Mouse (Mus musculus) heart, embryonic 10.5 days (tissue): ENCODE data around the gene Aldh3a2. TPM values are rescaled to one million over a fixed set of nuclear protein-coding genes. Genes with fewer than 3 reads are reported as not detected.
A peak's percentile ranks its signal among the peaks of the same experiment; 100 is the strongest.
"Not testable (repeated sequence)": the region's sequence is repeated elsewhere in the genome, so short reads cannot be mapped to it uniquely, and the experiment has no call there.

Source experiments
- DNase-seq: peaks from one replicate; pipeline ENCODE4 v3.0.0-alpha.2; 2017; ENCODE audit warnings: low spot score
- H3K27ac ChIP-seq: fragments of 300-500 bp; sonication (generic); 2 replicates; pipeline ENCODE4 v1.5.1; 2016; ENCODE audit warnings: mild to moderate bottlenecking
- H3K27me3 ChIP-seq: fragments of 300-500 bp; sonication (generic); 2 replicates; pipeline ENCODE4 v1.6.1; 2016; ENCODE audit warnings: mild to moderate bottlenecking; ENCODE audit not compliant: poor library complexity, insufficient read depth, severe bottlenecking
- H3K36me3 ChIP-seq: fragments of 300-500 bp; sonication (generic); 2 replicates; pipeline ENCODE4 v1.6.1; 2016; ENCODE audit warnings: mild to moderate bottlenecking, moderate library complexity
- H3K4me1 ChIP-seq: fragments of 300-500 bp; sonication (generic); 2 replicates; pipeline ENCODE4 v1.6.1; 2016; ENCODE audit warnings: mild to moderate bottlenecking
- H3K4me3 ChIP-seq: fragments of 300-500 bp; sonication (generic); 2 replicates; pipeline ENCODE4 v1.5.1; 2016; ENCODE audit warnings: mild to moderate bottlenecking, moderate library complexity
- H3K9me3 ChIP-seq: fragments of 300-500 bp; sonication (generic); 2 replicates; pipeline ENCODE4 v1.6.1; 2016; ENCODE audit warnings: mild to moderate bottlenecking, moderate library complexity
- WGBS: fragments of 180-500 bp; shearing (Covaris S2); methylation state at CpG from one replicate; pipeline ENCODE4 v1.1.7; 2016; 5-methylcytosine and 5-hydroxymethylcytosine counted together
- polyA plus RNA-seq: library from polyadenylated mRNA; unstranded; fragments of >200 nt; fragmentation: Nextera tagmentation; extraction: Ambion mirVana; gene quantifications from 2 replicates; pipeline ENCODE4 v1.2.1, GENCODE M21; 2016

The Aldh3a2 gene
- polyA plus RNA-seq, 1 experiment from 2014 or later = 26.3 TPM

- 70% methylated on average over 4 of the region's 4 CpGs for WGBS
- H3K4me3 ChIP-seq = no peak overlapping the region
- H3K36me3 ChIP-seq = no peaks in the 10 kb centered on the region
- H3K4me1 ChIP-seq = no peaks in the 10 kb centered on the region
- H3K9me3 ChIP-seq = no peaks in the 10 kb centered on the region
- no peak for DNase-seq
- no peak overlapping the region for H3K27ac ChIP-seq
- peaks cover 8% of the 10 kb centered on the region for H3K27me3 ChIP-seq
Measured at GRCm38 (mm10) chr11:61199620-61200362, 67.5 kb downstream of the Aldh3a2 start.

DNA sequence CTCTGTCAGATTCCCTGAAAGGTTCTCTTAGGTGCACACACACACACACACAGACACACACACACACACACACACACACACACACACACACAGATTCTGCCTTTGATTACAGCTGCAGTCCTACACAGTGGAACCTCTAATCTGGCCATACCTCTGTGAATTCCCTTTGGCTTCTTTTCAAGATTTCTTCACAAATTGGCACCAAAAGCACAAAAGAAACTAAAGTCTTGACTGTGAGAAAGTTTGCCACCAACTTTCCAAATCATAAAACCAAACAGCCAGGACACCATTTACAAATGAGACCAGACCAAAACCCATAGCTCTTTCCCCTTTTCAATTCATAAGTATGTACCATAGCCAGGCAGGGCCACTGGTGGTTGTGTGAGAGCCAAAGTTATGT, 69.3 kb downstream of the Aldh3a2 start:
- H3K27ac ChIP-seq = no peak overlapping the region
- H3K4me1 ChIP-seq = no peaks in the 10 kb centered on the region
- H3K4me3 ChIP-seq = no peak overlapping the region
- no peak for DNase-seq
- no peaks in the 10 kb centered on the region for H3K36me3 ChIP-seq
- H3K9me3 ChIP-seq = no peaks in the 10 kb centered on the region
- peaks cover 20% of the 10 kb centered on the region for H3K27me3 ChIP-seq

GRCm38 (mm10) chr11:61196616-61197353, 70.5 kb downstream of the Aldh3a2 start:
- no peaks in the 10 kb centered on the region for H3K4me1 ChIP-seq
- WGBS = 77% methylated on average over 14 of the region's 14 CpGs
- H3K27ac ChIP-seq = no peak overlapping the region
- no peaks in the 10 kb centered on the region for H3K36me3 ChIP-seq
- H3K27me3 ChIP-seq = peaks cover 20% of the 10 kb centered on the region
- DNase-seq = no peak
- no peak overlapping the region for H3K4me3 ChIP-seq
- H3K9me3 ChIP-seq = no peaks in the 10 kb centered on the region

DNA sequence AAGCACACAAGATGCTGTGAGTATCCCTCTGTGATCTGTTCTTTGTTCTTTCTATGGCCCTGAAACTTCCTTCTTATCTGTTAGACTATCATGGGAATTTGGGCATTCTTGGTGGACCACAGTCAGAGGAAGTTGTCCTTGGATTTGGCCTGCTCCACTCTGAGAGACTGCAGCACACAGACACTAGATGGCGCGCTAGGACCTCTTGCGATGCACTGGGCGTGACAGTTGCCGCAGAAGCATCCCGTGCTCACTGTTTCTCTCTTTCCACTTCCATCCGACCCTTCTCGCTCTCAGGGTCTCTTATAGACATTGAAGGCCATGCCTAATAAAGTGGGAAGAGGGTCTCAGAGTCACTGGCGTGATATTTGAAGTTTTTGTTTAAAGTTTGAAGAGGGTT, 73.9 kb downstream of the Aldh3a2 start:
- 10% methylated on average over 9 of the region's 9 CpGs for WGBS
- H3K4me3 ChIP-seq = no peak overlapping the region
- H3K27ac ChIP-seq = no peak overlapping the region
- no peaks in the 10 kb centered on the region for H3K9me3 ChIP-seq
- peaks cover 20% of the 10 kb centered on the region for H3K27me3 ChIP-seq
- DNase-seq = peak; percentile 82
- no peaks in the 10 kb centered on the region for H3K36me3 ChIP-seq
- H3K4me1 ChIP-seq = no peaks in the 10 kb centered on the region

GRCm38 (mm10) chr11:61192779-61193178, 74.5 kb downstream of the Aldh3a2 start:
- peaks cover 20% of the 10 kb centered on the region for H3K27me3 ChIP-seq
- DNase-seq = no peak
- no peaks in the 10 kb centered on the region for H3K4me1 ChIP-seq
- H3K36me3 ChIP-seq = no peaks in the 10 kb centered on the region
- no peak overlapping the region for H3K27ac ChIP-seq
- no peaks in the 10 kb centered on the region for H3K9me3 ChIP-seq
- no peak overlapping the region for H3K4me3 ChIP-seq
- 96% methylated on average over 2 of the region's 2 CpGs for WGBS

DNA sequence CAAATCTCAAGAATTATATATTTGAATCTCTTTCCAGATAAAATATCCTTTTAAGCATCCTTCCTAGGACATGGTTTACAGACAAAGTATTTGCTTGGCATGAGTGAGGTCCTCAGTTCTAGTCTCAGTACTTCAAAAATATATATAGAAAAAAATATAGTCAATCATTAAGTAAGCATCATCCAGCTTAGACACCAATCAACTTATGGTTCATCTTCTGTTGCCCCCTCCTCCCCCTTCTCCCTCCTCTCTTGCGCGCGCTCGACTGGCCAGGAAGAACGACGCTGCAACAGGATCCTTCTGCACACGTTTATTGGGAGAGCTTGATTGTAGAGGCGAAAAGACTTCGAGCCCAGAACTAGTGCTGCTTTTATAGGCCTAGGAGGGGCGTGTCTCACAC, 75.1 kb downstream of the Aldh3a2 start:
- WGBS = 76% methylated on average over 7 of the region's 10 CpGs
- not testable (repeated sequence) for H3K9me3 ChIP-seq, H3K36me3 ChIP-seq, H3K4me1 ChIP-seq, H3K4me3 ChIP-seq, DNase-seq, H3K27ac ChIP-seq
- H3K27me3 ChIP-seq = peaks cover 20% of the 10 kb centered on the region

GRCm38 (mm10) chr11:61190776-61191175, 76.5 kb downstream of the Aldh3a2 start:
- Histone ChIP-seq H3K27ac (no peak overlapping the region), H3K27me3 (peaks cover 20% of the 10 kb centered on the region), H3K36me3 (no peaks in the 10 kb centered on the region), H3K4me1 (no peaks in the 10 kb centered on the region), H3K4me3 (no peak overlapping the region), H3K9me3 (no peaks in the 10 kb centered on the region)
- 79% methylated on average over 2 of the region's 2 CpGs for WGBS
- DNase-seq = no peak

DNA sequence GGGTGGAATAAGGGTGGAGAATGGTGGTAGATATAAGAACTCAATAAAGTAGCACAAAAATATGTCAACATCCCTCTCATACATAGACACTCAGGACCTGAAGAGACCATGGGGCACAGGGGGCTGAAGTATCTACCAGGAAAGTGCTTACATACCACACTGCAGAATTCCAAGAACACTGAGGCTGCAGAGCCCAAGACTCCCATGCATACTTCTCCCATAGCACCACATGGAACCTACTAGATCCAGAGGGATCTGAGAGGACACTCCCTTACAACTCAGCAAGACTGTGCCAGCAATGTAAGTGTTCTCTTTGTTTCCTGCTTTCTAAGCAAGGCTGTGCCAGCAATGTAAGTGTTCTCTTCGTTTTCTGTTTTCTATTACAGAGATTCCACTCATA, 83.4 kb downstream of the Aldh3a2 start:
- Histone ChIP-seq H3K4me3 (no peak overlapping the region), H3K36me3 (no peaks in the 10 kb centered on the region), H3K27me3 (no peaks in the 10 kb centered on the region), H3K9me3 (no peaks in the 10 kb centered on the region), H3K4me1 (no peaks in the 10 kb centered on the region), H3K27ac (no peak overlapping the region)
- DNase-seq = no peak
- 75% methylated on average over 1 of the region's 1 CpGs for WGBS

DNA sequence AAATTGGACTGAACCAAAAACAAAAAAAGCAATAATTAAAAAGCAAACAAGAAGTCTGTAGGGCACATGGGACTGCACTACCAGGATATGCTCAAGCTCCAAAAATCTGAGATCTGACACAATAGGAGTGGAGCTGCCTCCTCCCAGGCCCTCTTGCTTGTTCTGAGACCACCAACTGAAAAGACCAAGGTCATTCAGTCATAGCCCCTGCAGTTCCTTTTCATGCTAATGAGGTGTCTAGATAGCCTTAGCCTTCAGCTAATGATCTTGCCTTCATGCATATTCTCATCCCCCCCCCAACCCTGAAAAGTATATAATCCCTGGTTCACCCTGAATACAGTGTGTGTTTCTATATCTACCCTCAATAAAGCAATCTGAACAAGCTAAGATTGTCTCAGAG, 85.6 kb downstream of the Aldh3a2 start:
- Histone ChIP-seq H3K36me3 (no peaks in the 10 kb centered on the region), H3K27ac (no peak overlapping the region), H3K4me3 (no peak overlapping the region), H3K4me1 (no peaks in the 10 kb centered on the region), H3K27me3 (no peaks in the 10 kb centered on the region), H3K9me3 (no peaks in the 10 kb centered on the region)
- no peak for DNase-seq

GRCm38 (mm10) chr11:61180361-61180760, 86.9 kb downstream of the Aldh3a2 start:
- 83% methylated on average over 3 of the region's 3 CpGs for WGBS
- H3K4me3 ChIP-seq = no peak overlapping the region
- H3K36me3 ChIP-seq = no peaks in the 10 kb centered on the region
- no peak overlapping the region for H3K27ac ChIP-seq
- H3K9me3 ChIP-seq = no peaks in the 10 kb centered on the region
- no peaks in the 10 kb centered on the region for H3K4me1 ChIP-seq
- H3K27me3 ChIP-seq = no peaks in the 10 kb centered on the region
- no peak for DNase-seq

GRCm38 (mm10) chr11:61176321-61176720, 90.9 kb downstream of the Aldh3a2 start:
- Histone ChIP-seq H3K4me1 (peaks cover 10% of the 10 kb centered on the region), H3K27ac (no peak overlapping the region), H3K4me3 (no peak overlapping the region), H3K9me3 (no peaks in the 10 kb centered on the region), H3K36me3 (peaks cover 10% of the 10 kb centered on the region), H3K27me3 (no peaks in the 10 kb centered on the region)
- whole genome bisulfite sequencing = 91% methylated on average over 1 of the region's 1 CpGs
- no peak for DNase-seq

- H3K27me3 ChIP-seq = no peaks in the 10 kb centered on the region
- H3K27ac ChIP-seq = peak overlapping the region; percentile 99
- peak overlapping the region; percentile 98; the same call in 1 of the 2 replicates for H3K4me3 ChIP-seq
- DNase-seq = no peak
- peaks cover 10% of the 10 kb centered on the region for H3K36me3 ChIP-seq
- H3K4me1 ChIP-seq = peaks cover 10% of the 10 kb centered on the region
- no peaks in the 10 kb centered on the region for H3K9me3 ChIP-seq
- 68% methylated on average over 5 of the region's 5 CpGs for WGBS
Measured at GRCm38 (mm10) chr11:61175778-61176177, 91.5 kb downstream of the Aldh3a2 start.

DNA sequence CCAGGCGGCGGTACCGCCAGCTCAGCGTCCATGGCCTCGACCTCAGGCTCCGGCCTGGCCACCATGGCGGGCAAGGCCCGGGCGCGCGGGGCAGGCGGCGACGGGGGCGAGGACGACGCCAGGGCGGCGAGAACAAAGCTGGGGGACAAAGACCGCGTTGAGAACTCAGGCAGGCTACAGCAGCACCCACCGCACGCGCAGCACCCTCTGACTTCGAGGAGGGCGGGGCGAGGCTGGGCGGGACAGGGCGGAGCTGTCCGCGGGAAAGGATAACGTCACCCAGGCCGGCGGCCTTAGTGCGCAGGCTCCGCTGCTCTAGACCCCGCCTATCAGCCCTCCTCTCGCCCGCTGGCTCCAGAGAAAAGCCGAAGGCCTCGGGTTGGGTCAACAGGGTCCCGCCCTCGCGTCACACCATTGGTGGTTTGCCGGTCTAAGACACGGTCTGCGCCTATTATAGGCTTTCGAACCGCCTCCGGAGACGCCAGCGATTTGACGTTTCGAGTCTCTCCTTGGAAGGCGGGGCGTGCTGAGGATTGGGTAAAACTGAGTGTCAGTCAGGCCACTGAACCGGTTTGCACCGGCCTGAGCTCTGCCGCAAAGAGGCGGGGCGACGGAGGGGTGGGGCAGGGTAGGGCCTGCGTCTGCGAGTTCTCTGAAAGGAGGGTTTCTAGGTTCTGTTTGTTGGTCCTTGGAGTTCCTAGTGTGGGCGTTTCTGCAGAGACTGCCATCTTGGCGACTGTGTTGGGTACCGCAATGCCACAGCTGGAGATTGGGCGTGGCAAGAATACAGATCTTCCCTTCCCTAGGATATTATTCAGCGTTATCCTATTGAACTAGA, 92.2 kb downstream of the Aldh3a2 start, which contains the start of gene Usp22:
TSS of gene Usp22 (minus strand) at position 235 of the 838 bp plus-strand sequence.
- WGBS = under 1% methylated on average over 69 of the region's 69 CpGs
- Histone ChIP-seq H3K4me3 (peak within 1 kb of the TSS; percentile 98), H3K27me3 (no peaks in the 10 kb centered on the region), H3K9me3 (no peaks in the 10 kb centered on the region), H3K36me3 (peaks cover 10% of the 10 kb centered on the region), H3K4me1 (peaks cover 10% of the 10 kb centered on the region), H3K27ac (peak within 1 kb of the TSS; percentile 99)
- peak; percentile 100 for DNase-seq
